Mouse (Mus musculus) embryonic facial prominence, embryonic 15.5 days (tissue): ENCODE measurements around the gene Atp7a. TPM values are rescaled to one million over a fixed set of nuclear protein-coding genes. Genes with fewer than 3 reads are reported as not detected.

Experiments
- ATAC-seq: fragments of 200-750 bp; cut with Nextera tagmentation; 2 replicates; pipeline ENCODE4 v1.8.0; 2017; ENCODE audit warnings: low read depth, moderate TSS enrichment; ENCODE audit not compliant: insufficient number of reproducible peaks, low FRiP score, low TSS enrichment
- H3K27ac ChIP-seq: fragments of 300-500 bp; sonication (generic); replicated peaks from 2 replicates; pipeline ENCODE4 v1.5.1; 2015; ENCODE audit warnings: mild to moderate bottlenecking, inconsistent platforms
- H3K27me3 ChIP-seq: fragments of 300-500 bp; sonication (generic); 2 replicates; pipeline ENCODE4 v1.6.1; 2015; ENCODE audit warnings: inconsistent platforms
- H3K36me3 ChIP-seq: fragments of 300-500 bp; sonication (generic); 2 replicates; pipeline ENCODE4 v1.6.1; 2015; ENCODE audit warnings: mild to moderate bottlenecking, inconsistent platforms
- H3K4me1 ChIP-seq: fragments of 300-500 bp; sonication (generic); 2 replicates; pipeline ENCODE4 v1.6.1; 2015; ENCODE audit warnings: inconsistent platforms
- H3K4me2 ChIP-seq: fragments of 300-500 bp; sonication (generic); replicated peaks from 2 replicates; pipeline ENCODE4 v1.6.1; 2015; ENCODE audit warnings: mild to moderate bottlenecking, inconsistent platforms
- H3K4me3 ChIP-seq: fragments of 300-500 bp; sonication (generic); replicated peaks from 2 replicates; pipeline ENCODE4 v1.5.1; 2015; ENCODE audit warnings: mild to moderate bottlenecking, inconsistent platforms
- H3K9ac ChIP-seq: fragments of 300-500 bp; sonication (generic); 2 replicates; pipeline ENCODE4 v1.6.1; 2015; ENCODE audit warnings: inconsistent platforms
- H3K9me3 ChIP-seq: fragments of 300-500 bp; sonication (generic); replicated peaks from 2 replicates; pipeline ENCODE4 v1.6.1; 2016; ENCODE audit warnings: inconsistent platforms
- WGBS: fragments of 180-500 bp; shearing (Covaris S2); methylation state at CpG from one replicate; pipeline ENCODE4 v1.1.7; 2015; 5-methylcytosine and 5-hydroxymethylcytosine counted together
- polyA plus RNA-seq: library from polyadenylated mRNA; unstranded; fragments of >200 nt; fragmentation: Nextera tagmentation; extraction: Ambion mirVana; gene quantifications from 2 replicates; pipeline ENCODE4 v1.2.1, GENCODE M21; 2015

Gene Atp7a
- polyA plus RNA-seq, 1 experiment from 2014 or later: 21.2 TPM

- Histone ChIP-seq H3K4me1 (no peaks in the 10 kb centered on the region), H3K9ac (no peak overlapping the region), H3K4me2 (no peak overlapping the region), H3K4me3 (no peak overlapping the region), H3K27ac (no peak overlapping the region; the same call in 1 of the 2 replicates), H3K9me3 (no peaks in the 10 kb centered on the region), H3K36me3 (no peaks in the 10 kb centered on the region), H3K27me3 (no peaks in the 10 kb centered on the region)
- 55% methylated on average over 12 of the region's 12 CpGs for WGBS
- no peak for ATAC-seq
Measured at GRCm38 (mm10) chrX:106135916-106136575, 109.0 kb downstream of the Atp7a start.

DNA sequence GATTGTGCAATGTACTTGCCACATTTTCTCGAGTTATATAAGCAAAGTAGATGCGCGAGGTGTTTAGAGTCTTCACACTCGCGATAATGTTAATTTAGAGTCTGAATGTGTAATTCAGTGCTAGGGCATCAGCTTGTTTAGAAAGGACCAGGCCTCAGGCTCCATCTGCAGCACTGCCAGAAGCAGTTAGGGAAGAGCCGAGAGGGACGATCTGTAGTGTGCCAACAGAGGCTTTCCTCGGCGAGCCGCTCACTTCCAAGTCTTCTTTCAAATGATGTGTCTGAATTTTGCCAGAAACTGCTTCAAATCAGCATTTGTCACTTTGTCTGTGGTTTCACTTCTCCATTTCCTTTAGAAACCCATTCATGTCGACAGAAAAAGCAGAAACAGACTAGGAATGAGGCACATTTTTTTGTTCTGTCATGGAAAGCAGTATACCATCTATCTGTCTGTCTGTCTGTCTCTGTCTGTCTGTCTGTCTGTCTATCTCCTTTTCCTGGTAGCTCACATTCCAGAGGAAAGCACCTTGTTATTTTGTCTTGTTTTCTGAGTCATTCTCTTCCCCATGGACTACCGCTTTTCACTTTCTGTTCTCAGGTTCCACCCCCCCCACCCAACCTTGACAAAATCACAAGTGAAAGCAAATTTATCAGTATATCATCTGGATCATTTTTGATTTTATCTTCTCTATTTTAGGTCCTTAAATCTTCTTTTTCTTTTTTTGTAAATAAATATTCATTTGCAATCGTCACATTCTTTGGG lies 112.4 kb downstream of the Atp7a start:
- Histone ChIP-seq H3K4me2 (no peak overlapping the region), H3K4me1 (no peaks in the 10 kb centered on the region), H3K9ac (no peak overlapping the region), H3K4me3 (no peak overlapping the region), H3K27ac (no peak overlapping the region), H3K27me3 (no peaks in the 10 kb centered on the region), H3K9me3 (no peaks in the 10 kb centered on the region), H3K36me3 (no peaks in the 10 kb centered on the region)
- WGBS: 75% methylated on average over 13 of the region's 13 CpGs
- ATAC-seq: no peak

DNA sequence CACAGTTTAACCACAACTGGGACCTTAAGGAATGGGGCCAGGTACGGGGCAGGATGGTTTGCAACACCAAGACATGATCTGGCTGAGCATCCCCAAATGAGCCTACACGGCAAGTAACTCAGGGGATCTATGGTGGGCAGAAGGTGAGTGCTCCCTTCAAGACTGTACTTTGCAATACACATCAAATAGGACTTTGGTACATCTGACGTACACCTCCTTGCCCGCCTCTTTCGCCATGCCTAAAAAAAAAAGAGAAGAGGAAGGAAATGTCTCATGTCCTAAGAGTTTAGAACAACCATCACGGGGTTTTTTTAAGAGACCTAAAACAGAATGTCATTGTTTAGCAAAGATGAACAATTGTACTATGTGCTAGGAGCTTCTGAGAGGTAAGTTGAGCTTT lies 115.9 kb downstream of the Atp7a start, which contains the start of gene Tlr13:
Tlr13 (plus strand) TSS at position 269 of the 400 bp plus-strand sequence.
- no peaks in the 10 kb centered on the region for H3K4me1 ChIP-seq
- no peak within 1 kb of the TSS for H3K4me2 ChIP-seq
- H3K9ac ChIP-seq: no peak within 1 kb of the TSS
- ATAC-seq: no peak
- no peaks in the 10 kb centered on the region for H3K27me3 ChIP-seq
- H3K27ac ChIP-seq: no peak within 1 kb of the TSS
- H3K36me3 ChIP-seq: no peaks in the 10 kb centered on the region
- WGBS: 81% methylated on average over 6 of the region's 6 CpGs
- no peak within 1 kb of the TSS for H3K4me3 ChIP-seq
- no peaks in the 10 kb centered on the region for H3K9me3 ChIP-seq

DNA sequence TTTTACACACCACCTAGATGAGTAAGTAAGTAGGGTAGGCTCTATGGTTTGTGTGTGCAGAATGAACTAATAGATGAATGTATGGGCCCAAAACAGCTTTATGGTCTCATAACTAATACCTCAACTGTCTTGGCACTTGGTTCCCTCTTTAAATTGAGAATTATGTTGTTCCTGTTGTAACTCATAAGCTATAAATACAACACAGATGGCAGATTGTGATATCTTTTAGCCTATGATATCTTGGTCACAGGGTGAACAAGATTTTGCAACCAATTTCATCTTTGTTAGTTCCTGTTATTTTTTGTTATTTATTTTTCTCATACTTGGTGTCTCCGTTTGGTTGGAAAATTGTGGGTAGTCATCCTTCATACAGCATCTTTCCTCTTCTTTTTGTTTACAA lies 121.1 kb downstream of the Atp7a start:
- no peaks in the 10 kb centered on the region for H3K4me1 ChIP-seq
- H3K9ac ChIP-seq: no peak overlapping the region
- WGBS: 79% methylated on average over 1 of the region's 1 CpGs

GRCm38 (mm10) chrX:106149460-106149859 lies 122.4 kb downstream of the Atp7a start:
- no peak overlapping the region for H3K9ac ChIP-seq
- no peak overlapping the region for H3K4me3 ChIP-seq
- WGBS: 54% methylated on average over 3 of the region's 3 CpGs
- no peak overlapping the region for H3K4me2 ChIP-seq
- H3K27me3 ChIP-seq: no peaks in the 10 kb centered on the region
- H3K27ac ChIP-seq: no peak overlapping the region
- ATAC-seq: no peak
- H3K36me3 ChIP-seq: no peaks in the 10 kb centered on the region
- H3K4me1 ChIP-seq: no peaks in the 10 kb centered on the region
- no peaks in the 10 kb centered on the region for H3K9me3 ChIP-seq

More for the DNA sequence above, 121.1 kb downstream of the Atp7a start:
- Histone ChIP-seq H3K27me3 (no peaks in the 10 kb centered on the region), H3K4me2 (no peak overlapping the region), H3K4me3 (no peak overlapping the region), H3K27ac (no peak overlapping the region), H3K36me3 (no peaks in the 10 kb centered on the region), H3K9me3 (no peaks in the 10 kb centered on the region)
- no peak for ATAC-seq

DNA sequence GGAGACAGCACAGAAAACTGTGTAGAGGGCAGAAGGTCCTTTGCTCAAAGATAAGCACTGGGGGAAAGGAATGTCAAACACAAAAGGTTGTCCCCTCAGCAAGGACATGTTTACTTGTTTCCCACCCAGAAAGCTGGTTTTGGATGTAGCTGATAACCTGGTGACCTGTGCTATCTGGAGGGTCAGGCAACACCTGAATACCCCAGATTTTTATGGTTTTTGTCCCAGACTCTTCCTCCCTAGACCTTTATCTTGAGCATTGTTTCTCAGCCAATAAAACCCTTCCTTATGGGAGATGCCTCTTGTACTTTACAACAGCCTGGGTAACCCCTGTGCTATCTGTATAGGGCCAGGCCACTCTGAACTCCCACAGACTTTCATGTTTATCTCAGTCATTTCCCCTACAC lies 127.1 kb downstream of the Atp7a start:
- H3K4me1 ChIP-seq: no peaks in the 10 kb centered on the region
- no peak for ATAC-seq
- no peaks in the 10 kb centered on the region for H3K36me3 ChIP-seq
- H3K4me3 ChIP-seq: no peak overlapping the region
- H3K4me2 ChIP-seq: no peak overlapping the region
- no peaks in the 10 kb centered on the region for H3K27me3 ChIP-seq
- H3K9ac ChIP-seq: no peak overlapping the region
- H3K27ac ChIP-seq: no peak overlapping the region
- H3K9me3 ChIP-seq: no peaks in the 10 kb centered on the region

- 83% methylated on average over 4 of the region's 4 CpGs for WGBS
- Histone ChIP-seq H3K4me3 (no peak overlapping the region), H3K9ac (no peak overlapping the region), H3K4me2 (no peak overlapping the region), H3K9me3 (no peaks in the 10 kb centered on the region), H3K36me3 (no peaks in the 10 kb centered on the region), H3K27ac (no peak overlapping the region), H3K27me3 (no peaks in the 10 kb centered on the region), H3K4me1 (no peaks in the 10 kb centered on the region)
- ATAC-seq: no peak
Measured at GRCm38 (mm10) chrX:106155892-106156291, 128.8 kb downstream of the Atp7a start.

- Histone ChIP-seq H3K9ac (no peak overlapping the region), H3K36me3 (no peaks in the 10 kb centered on the region), H3K27ac (no peak overlapping the region), H3K4me2 (no peak overlapping the region), H3K27me3 (no peaks in the 10 kb centered on the region), H3K9me3 (no peaks in the 10 kb centered on the region), H3K4me1 (no peaks in the 10 kb centered on the region), H3K4me3 (no peak overlapping the region)
- no peak for ATAC-seq
- 53% methylated on average over 5 of the region's 5 CpGs for WGBS
Measured at GRCm38 (mm10) chrX:106163995-106164394, 136.9 kb downstream of the Atp7a start.

DNA sequence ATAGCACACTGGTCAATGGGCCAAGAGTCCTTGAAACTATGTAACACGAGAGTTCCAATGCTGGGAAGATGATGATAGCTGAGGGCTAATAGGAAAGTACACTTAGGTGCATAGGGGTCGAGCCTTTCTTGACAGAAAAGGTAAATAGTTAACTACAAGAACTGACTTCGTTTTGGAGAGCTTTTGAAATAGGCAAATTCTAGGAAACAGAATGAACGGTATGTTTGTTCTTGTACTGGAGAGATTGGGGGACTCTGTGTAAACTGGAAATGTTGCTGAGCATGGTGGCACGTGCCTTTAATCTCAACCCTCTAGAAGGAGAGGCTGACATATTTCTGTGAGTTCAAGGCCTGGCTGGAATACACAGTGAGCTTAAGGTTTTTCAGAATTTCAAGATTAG lies 137.5 kb downstream of the Atp7a start:
- Histone ChIP-seq H3K36me3 (no peaks in the 10 kb centered on the region), H3K4me1 (no peaks in the 10 kb centered on the region), H3K27me3 (no peaks in the 10 kb centered on the region), H3K9ac (no peak overlapping the region), H3K9me3 (no peaks in the 10 kb centered on the region), H3K4me2 (no peak overlapping the region), H3K27ac (no peak overlapping the region), H3K4me3 (no peak overlapping the region)
- 70% methylated on average over 5 of the region's 5 CpGs for WGBS
- ATAC-seq: no peak

DNA sequence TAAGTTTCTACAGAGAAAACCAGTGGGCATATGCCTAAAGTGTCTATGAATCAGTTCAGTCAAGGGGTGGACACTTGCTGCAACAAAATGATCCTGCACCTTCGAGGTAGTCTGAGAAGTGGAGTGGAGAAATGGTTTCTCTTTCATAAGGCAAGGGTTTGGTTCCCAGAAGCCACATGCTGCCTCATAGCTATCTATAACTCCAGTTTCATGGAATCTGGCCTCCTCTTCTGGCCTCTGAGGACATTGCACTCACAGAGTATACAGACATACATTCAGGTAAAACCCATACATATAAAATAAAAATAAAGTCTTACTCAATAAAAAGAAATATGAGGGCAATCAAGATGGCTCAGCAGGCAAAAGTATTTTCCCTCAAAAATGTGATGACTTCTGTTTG lies 138.0 kb downstream of the Atp7a start:
- Histone ChIP-seq H3K4me1 (no peaks in the 10 kb centered on the region), H3K4me2 (no peak overlapping the region), H3K36me3 (no peaks in the 10 kb centered on the region), H3K9ac (no peak overlapping the region), H3K27me3 (no peaks in the 10 kb centered on the region), H3K9me3 (no peaks in the 10 kb centered on the region), H3K27ac (no peak overlapping the region), H3K4me3 (no peak overlapping the region)
- WGBS: 70% methylated on average over 1 of the region's 1 CpGs
- ATAC-seq: no peak

DNA sequence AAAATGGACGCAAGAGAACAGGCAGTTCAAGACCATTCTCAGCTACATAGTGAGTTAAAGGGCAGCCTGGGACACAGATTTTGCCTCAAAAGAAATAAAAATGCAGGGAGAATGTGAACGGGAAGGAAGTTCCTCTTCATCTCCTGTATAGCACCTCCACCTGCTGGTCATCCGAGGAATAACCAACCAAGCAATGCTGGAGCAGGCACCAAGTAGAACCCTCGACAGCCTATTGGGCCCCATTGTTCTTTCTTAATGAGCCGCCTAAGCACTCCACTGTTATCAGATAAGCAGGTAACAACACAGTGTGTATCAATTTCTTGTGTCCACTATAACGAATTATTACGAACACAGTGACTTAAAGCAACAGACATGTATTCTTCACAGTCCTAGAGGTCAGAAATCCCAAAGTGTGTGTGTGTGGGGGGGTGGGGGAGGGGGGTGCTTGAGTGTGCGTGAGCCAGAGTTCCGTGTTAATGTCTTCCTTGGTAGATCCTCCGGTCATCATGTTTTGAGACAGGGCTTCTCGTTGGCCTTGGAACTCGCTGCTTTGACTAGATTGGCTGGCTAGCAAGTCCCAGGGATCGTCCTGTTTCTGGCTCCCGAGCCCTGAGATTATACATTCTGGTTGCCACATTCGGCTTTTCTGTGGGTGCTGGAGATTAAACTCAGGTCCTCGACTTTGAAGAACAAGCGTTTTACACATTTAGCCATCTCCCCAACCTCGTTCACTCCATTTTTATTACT lies 144.2 kb downstream of the Atp7a start:
- H3K4me1 ChIP-seq: no peaks in the 10 kb centered on the region
- peak overlapping the region; percentile 40 for H3K4me2 ChIP-seq
- 0 out of 2 replicates have a peak, but pooled peaks have one; percentile 39 for ATAC-seq
- H3K36me3 ChIP-seq: no peaks in the 10 kb centered on the region
- H3K4me3 ChIP-seq: peak overlapping the region; percentile 30
- H3K27me3 ChIP-seq: no peaks in the 10 kb centered on the region
- H3K27ac ChIP-seq: no peak overlapping the region
- H3K9me3 ChIP-seq: no peaks in the 10 kb centered on the region
- WGBS: 22% methylated on average over 18 of the region's 18 CpGs
- H3K9ac ChIP-seq: no peak overlapping the region
